Mouse (Mus musculus): ENCODE measurements at regions not wholly inside any gene's neighbourhood (a gene's known extent, or its start where the extent isn't known, plus 50 kb on each side); places are given as distances from the start of the nearest gene placed in this dataset.
"Not testable (repeated sequence)": the region's sequence is repeated elsewhere in the genome, so short reads cannot be mapped to it uniquely, and the experiment has no call there.

DNA sequence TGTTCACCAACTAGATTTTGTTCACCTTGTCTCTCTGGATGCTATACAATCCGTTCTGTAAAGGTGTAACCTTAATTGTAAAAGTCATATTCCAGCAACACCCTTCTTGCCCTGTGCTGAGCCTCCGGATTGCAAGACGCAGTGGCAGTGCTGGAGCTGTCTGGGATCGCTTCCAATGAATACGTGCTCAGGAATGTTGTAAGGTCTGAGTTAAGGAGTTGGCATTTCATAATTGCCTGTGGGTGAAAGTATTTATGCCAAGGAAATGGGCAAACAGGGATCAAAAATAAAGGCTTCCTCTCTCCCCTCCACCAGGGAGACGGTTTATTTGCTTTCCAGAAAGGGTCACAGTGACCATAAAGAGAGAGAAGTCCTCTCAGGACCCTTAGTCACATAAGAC is 93.3 kb downstream of the Apob start:
- DNase-seq: no peak
- intact Hi-C loops (cut with DNase I; ENCODE audit: low total_unique reads): no loop called here

DNA sequence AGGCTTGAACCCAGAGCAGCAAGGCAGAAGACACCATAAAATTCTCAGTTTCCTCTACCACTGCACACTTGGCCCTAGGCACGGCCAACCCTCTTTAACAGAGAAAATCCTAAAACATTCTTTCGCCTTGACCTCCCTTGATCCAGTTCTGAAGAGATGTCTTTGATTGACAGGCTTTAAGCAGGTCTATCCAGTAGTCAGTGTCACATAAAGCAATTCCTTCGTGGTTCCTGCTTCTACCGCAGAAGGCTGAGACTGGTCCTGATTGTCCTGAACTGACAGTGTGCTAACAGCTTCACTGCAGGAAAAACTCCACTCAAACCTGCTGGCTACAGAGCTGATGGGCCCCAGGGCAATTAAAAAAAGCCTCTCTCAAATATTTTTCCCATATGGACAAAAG is 93.8 kb downstream of the Apob start:
- no peak for DNase-seq
- intact Hi-C loops (cut with DNase I; ENCODE audit: low total_unique reads): no loop called here

DNA sequence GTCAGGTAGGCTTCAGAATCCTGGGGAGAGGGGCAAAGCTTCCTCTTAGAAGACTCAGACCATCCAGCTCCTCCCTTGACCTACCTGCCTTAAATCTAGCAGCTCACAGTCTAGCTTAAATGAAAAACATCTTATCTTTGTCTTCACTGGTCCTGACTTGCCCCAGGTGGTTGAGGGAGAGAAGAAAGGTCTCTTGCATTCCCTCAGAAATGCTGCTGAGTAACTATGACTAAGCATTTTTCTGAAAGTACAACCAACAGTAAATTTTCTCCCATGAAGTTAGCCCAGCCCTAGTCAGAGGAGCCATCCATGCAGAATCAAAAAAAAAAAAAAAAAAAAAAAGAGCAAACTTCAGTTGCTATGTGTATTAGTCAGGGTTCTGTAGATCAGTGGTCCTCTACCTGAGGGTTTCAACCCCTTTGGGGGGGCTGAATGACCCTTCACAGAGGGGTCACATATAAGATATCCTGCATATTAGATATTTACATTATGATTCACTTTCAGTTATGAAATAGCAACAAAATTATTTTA is 98.6 kb downstream of the Apob start:
- intact Hi-C loops (cut with DNase I; ENCODE audit: low total_unique reads): no loop called here
- DNase-seq: no peak

DNA sequence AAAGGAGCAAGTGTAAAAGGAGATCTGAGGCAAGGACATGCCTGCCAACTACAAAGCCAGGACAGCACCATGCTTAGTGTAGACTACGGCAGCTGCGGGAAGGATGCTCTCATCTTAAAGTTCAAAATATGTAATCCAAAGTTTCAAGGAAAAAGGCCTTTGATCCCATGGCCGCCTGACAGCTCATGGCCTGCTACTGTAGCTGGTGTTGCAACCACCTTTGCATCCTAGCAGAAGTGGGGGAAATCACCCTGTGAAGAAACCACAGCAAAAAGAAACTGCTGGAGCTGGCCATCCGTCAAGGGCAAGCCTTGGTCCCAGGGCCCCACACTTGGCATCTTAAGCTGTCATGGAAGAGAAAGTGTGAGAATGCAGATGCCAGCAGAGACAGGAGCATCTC is 99.9 kb downstream of the Apob start:
- intact Hi-C loops (cut with DNase I; ENCODE audit: low total_unique reads): no loop called here
- DNase-seq: no peak

DNA sequence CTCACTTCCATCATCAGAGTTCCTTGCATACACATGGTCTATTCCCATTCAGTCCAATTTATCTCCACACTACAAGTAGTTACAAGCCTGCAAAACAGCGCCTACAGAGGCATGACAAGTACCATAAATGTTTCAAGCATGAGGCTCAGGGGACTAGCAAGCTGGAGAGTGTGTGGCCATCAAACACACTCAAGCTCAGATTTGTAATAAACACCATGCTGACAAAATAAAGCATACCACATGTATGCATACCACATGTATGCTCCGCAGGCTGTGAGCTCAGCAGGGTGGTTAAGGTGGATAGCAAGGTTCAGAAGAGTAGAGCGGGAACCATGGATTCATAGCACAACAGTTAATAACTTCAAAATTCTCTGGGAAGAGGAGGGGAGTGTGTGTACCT is 100.6 kb downstream of the Apob start:
- intact Hi-C loops (cut with DNase I; ENCODE audit: low total_unique reads): no loop called here
- no peak for DNase-seq

DNA sequence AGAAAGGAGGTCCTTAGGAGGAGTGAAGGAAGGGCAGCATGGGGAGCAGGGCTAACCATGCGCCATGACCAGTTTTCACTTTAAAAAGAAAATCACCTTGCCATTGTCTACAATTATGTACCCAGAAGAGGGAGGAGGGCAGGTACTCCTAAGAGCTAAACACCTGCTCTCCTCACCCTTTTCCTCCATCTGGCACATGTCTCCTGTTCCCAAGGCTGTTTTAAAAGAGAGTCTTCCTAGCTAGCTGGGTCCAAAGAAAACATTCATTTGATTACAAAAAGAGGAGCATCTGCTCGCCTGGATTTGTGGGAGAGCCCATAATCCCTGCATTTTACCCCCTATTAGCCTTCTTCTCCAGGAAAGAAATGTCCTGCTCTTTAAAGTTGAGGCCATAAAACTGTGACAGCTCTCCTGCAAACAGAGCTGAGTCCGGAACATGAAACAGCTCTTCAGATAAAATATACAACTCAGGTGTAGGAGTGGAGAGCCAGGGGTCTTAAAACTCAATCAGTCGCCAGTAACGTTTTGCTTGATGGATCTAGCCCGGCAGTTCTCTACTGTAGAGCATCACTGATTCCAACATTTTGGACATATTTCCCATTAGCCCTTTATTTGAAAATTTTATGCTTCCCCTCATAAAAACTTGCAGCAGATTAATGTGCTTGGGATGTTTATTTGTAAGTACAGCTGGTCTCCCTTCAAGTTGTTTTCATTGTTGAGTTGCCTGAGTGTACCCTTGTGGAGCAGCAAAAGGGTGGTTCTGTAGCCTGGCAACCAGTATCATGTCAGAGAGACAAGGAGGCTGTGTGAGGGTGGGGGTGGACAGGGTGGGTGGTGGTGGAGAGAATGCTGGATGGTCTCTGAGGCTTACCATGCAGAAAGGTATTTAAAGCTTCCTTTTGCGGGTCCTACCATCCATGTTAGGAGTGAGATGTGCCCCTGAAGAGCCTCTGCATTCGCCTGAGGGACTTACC is 105.5 kb downstream of the Apob start:
- no peak for DNase-seq
- intact Hi-C loops (cut with DNase I; ENCODE audit: low total_unique reads): no loop called here

DNA sequence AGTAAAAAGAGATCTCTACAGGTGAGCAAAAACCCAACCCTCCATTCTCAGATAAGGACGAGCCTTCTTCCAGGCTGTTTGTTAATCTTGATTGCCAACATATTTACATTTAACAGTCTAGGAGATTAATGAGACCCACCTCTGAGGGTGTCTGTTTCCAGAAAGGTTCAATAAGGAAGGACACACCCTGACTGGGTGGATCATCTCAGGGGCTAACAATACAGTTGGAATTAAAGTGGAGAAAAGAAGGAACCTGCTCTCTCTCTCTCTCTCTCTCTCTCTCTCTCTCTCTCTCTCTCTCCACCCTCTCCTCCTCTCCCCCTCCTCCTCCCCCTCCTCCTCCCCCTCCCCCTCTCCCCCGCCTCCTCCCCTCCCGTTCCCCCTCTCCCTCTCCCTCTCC is 110.5 kb downstream of the Apob start:
- intact Hi-C loops (cut with DNase I; ENCODE audit: low total_unique reads): no loop called here

DNA sequence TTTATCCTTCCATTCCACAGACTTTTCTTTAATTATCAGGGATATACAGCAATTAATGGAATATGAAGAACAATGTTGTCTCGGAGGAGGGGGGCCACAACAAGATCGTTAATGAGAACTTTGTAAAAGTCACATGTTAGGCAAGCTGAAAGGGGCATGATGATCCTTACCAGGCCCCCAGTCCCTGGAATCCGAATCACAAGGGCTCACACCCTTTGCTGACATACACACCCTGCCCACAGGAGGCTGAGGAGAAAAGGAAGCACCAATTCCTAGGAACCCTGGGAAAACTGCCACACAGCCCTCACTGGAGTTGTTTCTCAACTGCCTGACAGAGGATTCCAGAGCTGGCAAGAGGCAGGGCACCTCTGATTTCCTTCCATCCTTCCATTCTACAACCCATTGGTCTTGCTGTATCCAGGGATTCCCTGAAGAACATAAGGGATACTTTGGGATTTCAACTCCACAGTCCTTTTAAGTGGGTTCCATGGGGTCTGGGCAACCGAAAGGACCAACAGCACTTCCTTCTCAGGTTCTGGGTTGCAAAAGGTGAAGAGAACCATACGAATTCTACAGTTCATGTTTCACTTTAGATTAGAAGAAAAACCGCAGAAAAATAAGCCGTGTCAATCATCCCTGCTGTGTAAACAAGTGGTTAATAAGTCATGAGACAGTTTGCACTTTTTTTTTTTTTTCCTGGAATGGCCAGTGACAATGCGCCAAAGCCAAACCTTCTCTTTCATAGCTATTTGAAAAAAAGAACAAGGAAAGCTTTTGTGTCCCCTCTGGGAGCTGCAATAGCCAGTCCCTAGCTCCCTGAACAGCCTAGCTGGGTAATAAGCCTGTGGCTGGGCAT is 112.2 kb downstream of the Apob start:
- intact Hi-C loops (cut with DNase I; ENCODE audit: low total_unique reads): no loop called here
- no peak for DNase-seq

More for the DNA sequence above, 110.5 kb downstream of the Apob start:
- no peak for DNase-seq

DNA sequence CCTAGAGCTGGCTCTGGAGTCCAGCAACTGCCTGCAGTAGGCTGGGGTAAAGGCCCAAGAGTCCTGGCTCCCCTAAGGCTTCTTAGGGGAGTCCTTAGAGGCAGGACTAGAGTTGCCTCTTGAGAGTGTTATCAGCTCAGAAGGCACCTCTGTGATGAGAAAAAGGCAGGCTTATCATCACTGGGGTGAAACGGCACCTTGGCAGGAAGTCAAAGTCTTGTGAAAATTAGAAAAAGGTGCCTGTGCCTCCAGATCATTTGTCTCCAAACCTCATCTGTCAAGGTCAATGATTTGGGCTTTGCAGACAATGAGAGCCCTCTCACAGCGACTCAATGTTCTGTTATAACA is 112.8 kb downstream of the Apob start:
- DNase-seq: no peak
- intact Hi-C loops (cut with DNase I; ENCODE audit: low total_unique reads): no loop called here

DNA sequence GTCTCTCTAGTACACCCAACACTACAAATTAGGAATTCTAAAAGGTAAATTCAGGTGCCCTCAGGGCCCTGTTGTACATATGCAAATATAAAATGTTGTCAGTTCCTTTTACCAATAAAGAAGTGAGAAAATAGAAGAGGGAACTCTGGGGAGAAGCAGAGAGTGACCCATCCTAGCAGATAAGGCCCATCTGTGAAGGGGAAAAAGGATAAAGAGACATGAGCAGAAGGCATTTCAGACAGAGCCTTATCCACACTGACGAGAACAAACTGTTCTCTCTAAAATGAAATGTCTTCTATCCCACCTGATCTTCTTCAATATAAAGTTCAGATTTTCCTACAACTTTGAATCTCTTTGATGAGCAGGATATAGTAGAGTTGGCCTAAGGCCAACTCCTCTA is 114.5 kb upstream of the Ldah start:
- no peak for DNase-seq
- intact Hi-C loops (cut with DNase I; ENCODE audit: low total_unique reads): no loop called here

DNA sequence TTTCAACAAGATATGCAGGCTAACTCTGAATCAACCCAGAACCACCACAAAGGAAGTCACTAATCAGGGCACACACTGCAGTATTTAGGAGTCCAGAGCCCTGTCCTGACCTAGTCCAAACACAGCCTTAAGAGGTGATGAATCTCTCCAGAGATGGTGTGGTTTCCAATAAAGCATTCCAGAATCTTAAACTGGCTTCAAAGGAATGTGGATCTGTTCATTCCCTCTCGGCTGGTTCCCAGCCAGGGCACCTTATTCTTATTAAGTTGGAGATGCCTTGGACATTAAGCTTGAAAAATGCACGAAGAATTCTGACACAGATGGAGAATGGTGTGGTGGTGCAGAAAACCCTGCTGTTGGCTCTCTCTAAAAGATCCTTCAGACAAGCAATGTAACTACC is 112.0 kb upstream of the Ldah start:
- intact Hi-C loops (cut with DNase I; ENCODE audit: low total_unique reads): no loop called here
- no peak for DNase-seq

DNA sequence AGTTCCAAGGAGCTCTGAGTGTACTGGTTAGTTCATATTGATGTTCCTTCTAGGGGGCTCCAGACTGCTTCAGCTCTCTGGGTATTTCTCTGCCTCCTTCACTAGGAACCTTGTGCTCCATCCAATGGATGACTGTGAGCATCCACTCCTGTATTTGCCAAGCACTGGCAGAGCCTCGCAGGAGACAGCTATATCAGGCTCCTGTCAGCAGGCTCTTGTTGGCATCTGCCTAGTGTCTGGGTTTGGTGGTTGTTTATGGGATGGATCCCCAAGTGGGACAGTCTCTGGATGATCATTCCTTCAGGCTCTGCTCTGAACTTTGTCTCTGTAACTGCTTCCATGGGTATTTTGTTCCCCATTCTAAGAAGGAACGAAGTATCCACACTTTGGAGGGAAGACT is 109.5 kb upstream of the Ldah start:
- intact Hi-C loops (cut with DNase I; ENCODE audit: low total_unique reads); DNase-seq: not testable (repeated sequence)

DNA sequence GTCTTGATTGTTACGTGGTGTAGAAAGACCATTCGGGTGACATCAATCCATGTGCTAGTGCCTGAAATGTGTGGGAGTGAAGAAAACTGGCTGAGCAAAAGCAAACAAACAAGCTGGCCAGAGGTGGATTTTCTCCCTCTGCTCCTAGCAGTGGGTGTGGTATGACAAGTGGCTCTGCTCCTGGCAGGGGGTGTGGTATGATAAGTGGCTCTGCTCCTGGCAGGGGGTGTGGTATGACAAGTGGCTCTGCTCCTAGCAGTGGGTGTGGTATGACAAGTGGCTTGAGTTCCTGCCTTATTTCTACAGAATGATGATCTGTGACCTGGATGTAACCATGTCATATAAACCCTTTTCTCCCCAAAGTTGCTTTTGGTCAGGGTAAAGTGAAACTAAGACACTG is 108.8 kb upstream of the Ldah start:
- no peak for DNase-seq
- intact Hi-C loops (cut with DNase I; ENCODE audit: low total_unique reads): no loop called here

DNA sequence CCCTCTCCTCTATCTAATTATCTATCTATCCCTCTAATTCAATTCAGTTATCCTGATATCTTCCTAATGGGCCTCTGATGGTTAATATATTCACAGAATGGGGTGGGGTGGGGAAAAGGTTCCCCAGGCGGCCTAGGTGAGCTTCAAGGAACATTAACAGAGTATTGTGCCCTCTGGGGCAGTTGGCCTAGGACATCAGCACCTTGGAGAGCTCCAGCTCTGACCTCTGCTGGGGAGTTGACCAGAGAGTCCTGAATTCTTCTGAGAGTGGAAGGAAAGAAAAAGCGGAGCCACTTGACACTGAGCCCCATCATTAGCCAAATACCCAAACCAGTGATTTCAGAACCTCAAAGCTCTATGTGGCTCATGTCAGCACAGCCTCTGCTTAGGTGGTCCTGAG is 108.1 kb upstream of the Ldah start:
- peak; percentile 15 for DNase-seq
- intact Hi-C loops (cut with DNase I; ENCODE audit: low total_unique reads): no loop called here

DNA sequence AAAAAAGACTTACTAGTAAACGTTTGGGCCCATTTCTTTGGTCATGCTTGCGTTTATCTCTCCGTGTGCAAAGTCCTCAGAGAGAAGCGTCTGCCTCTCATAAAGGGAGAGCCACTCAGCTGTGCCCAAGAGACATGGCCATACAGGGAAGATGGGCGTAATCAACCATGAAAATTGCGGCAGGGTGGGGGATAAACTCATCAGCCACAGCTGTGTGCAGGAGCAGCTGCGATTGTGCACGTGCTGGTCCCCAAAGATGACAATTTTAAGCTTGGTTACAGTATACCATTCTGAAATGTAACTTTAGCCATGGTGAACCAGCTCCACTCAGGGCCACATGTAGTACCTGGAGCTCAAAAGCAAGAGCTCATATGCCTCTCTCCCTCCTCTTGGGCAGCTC is 106.1 kb upstream of the Ldah start:
- no peak for DNase-seq
- intact Hi-C loops (cut with DNase I; ENCODE audit: low total_unique reads): no loop called here

DNA sequence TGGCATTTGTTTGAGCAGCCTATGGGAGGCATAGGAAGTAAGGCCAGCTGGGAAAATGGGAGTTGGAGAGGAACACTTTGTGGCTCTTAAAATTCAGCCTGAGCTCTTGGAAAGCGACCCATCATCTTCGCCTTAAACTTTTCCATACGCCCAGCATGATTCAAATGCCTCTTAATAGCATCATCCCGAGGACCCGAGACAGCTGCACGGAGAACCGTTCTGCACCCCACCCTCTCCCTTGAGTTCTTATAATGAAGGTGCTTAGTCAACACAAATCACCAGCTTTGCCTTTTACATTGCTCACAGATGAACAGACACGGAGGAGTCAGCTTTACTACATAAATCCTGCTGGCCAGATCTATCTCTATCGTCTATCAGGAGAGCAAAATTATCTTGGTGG is 104.6 kb upstream of the Ldah start:
- no peak for DNase-seq

DNA sequence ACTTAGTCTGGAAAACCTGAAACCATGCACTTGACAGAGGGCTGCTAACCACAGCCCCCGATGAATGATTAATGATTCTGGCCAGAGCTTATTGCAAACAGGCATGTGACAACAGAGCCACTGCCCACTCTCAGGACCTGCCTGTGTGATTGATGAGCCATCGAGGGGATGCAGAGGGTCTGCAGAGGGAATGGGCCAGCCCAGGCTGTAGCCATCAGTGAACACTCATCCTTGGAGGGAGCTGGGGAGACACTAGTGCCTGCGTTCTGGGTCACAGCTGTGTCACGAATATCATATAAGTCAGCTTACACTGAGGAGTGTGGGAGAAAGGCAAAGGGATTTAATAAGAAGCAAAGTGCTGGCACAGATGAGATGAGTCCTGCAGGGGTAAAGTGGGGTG is 100.8 kb upstream of the Ldah start:
- intact Hi-C loops (cut with DNase I; ENCODE audit: low total_unique reads): no loop called here

More for the DNA sequence above, 104.6 kb upstream of the Ldah start:
- intact Hi-C loops (cut with DNase I; ENCODE audit: low total_unique reads): no loop called here

DNA sequence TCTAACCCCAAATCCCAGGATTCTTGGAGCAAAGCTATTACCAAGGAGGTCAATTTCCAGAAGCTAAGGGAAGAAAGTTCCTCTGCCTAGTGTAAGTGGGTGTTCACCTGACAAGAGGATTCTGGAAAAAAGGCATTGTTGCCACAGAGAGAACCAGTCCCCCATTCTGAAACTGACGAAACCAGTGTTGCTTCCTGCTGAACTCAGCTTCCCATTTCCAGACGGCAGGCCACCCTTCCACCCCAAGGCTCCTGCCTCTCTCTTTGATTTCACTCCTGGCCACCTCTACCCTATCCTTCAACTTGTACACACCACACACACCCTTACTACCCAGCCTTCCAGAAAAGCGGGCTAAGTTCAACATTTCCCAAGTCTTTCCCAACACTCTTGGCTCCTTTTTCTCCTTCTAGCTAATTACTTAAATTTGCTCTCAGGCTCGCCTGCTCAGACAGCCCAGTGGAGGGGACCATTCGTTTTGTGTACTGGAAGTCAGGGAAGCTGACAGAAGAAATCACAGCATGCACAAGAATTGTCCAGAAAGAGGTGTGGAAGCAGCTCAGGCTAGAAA is 98.6 kb upstream of the Ldah start:
- DNase-seq: no peak
- intact Hi-C loops (cut with DNase I; ENCODE audit: low total_unique reads): no loop called here

More for the DNA sequence above, 100.8 kb upstream of the Ldah start:
- DNase-seq: no peak

DNA sequence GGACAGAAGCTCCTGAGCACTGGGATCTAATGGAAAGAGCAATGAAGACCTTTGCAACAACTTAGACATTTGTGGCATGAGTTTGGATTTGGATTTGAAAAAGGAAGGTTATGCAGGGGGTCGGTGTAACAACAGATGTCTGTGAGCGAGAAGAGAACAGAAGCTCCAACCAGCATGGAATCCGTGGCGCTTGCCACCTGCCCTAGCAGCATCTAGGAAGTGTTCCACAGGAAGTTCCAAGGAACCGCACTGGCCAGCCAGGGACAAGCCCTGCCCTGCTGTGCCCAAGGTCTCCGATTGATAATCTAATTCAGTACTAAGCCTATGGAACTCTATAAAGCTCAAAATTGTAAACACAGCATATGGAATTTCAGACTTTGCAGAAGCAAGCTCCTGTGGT is 98.0 kb upstream of the Ldah start:
- intact Hi-C loops (cut with DNase I; ENCODE audit: low total_unique reads): no loop called here
- no peak for DNase-seq

DNA sequence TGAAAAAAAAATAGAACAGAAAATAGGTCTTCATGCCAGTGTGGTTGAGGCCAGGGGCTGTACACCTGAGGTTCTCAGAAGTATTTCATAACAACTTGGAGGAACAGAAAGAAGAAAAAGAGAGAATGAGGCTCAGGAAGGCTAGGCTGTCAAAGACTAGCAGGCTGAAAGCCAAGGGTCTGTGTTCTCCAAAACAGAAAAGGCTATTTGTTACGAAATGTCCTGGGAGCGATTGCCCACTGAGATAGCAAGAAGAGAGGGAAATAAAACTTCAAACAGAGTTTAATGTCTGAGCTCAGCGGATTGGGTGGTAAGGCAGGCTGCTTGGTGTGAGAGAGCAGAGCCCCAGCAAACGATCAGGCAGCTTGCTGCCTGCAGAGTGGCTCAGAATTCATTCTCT is 97.6 kb upstream of the Ldah start:
- intact Hi-C loops (cut with DNase I; ENCODE audit: low total_unique reads): no loop called here
- no peak for DNase-seq
